Mouse (Mus musculus) megakaryocyte, embryonic 14.5 days (primary cell): Measurements from ENCODE around the gene H1f0. TPM values are rescaled to one million over a fixed set of nuclear protein-coding genes. Genes with fewer than 3 reads are reported as not detected.
A peak's percentile ranks its signal among the peaks of the same experiment; 100 is the strongest.

Source experiments
- H3K27me3 ChIP-seq: replicated peaks from 2 replicates; pipeline ENCODE3; 2012; ENCODE audit warnings: inconsistent platforms
- H3K36me3 ChIP-seq: replicated peaks from 2 replicates; pipeline ENCODE3; 2012; ENCODE audit warnings: low read length, inconsistent platforms, mixed read lengths
- H3K4me1 ChIP-seq: 2 replicates; pipeline ENCODE4 v1.6.1; 2012; ENCODE audit warnings: inconsistent platforms
- H3K4me3 ChIP-seq: replicated peaks from 2 replicates; pipeline ENCODE3; 2012; ENCODE audit warnings: moderate library complexity, mild to moderate bottlenecking, inconsistent platforms
- H3K9me3 ChIP-seq: 2 replicates; pipeline ENCODE4 v1.6.1; 2012; ENCODE audit warnings: inconsistent platforms
- FLI1 ChIP-seq: IDR thresholded peaks from 2 replicates; pipeline ENCODE4 v1.6.1; 2012; ENCODE audit warnings: low read length, inconsistent platforms, mixed read lengths
- GATA1 ChIP-seq: IDR thresholded peaks from 3 replicates; pipeline ENCODE4 v1.6.1; 2012; ENCODE audit warnings: mixed read lengths, low read length, inconsistent platforms, borderline replicate concordance
- polyA plus RNA-seq: library from polyadenylated mRNA; stranded (reverse); fragments of >175 nt; gene quantifications from 2 replicates; pipeline ENCODE4 v1.2.3, GENCODE M21; 2012; ENCODE audit warnings: low replicate concordance; ENCODE audit not compliant: insufficient read depth

The H1f0 gene
- polyA plus RNA-seq, 1 experiment, result 406 TPM

DNA sequence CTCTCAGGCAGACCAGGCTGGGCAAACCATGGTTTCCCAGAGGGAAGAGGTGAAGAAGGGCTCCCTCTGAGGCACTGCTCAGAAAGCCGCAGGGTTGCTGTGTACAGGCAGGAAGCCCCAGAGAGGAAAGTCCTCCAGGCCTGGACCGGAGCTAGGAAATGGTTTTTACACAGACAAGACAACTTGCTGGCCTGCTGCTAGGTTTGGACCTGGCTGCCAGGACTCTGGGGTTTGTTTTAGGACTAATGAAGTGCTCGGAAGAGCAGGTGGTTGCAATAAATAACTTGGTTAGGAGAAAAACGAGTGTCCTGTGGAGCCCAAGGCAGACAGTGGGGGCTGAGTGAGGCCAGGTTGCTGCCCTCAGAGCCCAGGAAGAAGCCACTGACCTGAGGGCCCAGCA, 19.9 kb downstream of the H1f0 start:
- Histone ChIP-seq H3K27me3 (peaks cover 65% of the 10 kb centered on the region), H3K4me3 (no peak overlapping the region), H3K4me1 (peaks cover 66% of the 10 kb centered on the region), H3K36me3 (peaks cover 28% of the 10 kb centered on the region), H3K9me3 (peaks cover 9% of the 10 kb centered on the region)
- TF ChIP-seq FLI1 (no peak), GATA1 (no peak)

DNA sequence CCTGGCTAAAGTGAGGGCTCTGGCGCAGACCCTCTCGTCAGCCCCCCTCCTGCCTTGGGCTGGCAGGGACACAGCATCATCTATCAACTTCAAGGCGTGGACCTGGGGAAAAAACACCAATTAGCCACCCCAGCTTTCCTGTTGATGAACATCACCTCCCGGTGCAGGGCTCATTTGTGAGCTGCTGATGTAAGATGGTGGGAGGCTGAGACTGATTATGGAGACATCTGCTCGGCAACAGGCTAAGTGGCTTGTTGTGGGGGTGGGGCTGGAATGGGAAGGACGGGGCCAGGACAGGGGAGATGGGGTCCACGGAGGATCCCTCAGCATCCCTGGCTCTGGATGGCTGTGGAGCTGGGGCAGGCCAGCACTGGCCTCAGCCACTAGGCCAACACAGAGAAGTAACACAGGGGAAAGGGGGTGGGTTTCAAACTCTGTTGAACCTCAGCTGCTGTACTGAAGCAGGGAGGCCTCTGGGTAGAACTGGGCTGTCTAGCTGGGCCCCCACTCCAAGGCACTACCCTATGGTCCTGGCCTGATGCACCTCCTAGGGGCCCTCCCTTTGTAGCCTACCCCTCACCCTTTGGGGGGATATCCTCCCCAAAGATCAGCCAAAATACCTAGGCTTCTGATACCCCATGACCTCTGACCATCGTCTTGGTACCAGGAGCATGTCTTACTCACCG, 22.1 kb downstream of the H1f0 start:
- peaks cover 42% of the 10 kb centered on the region for H3K36me3 ChIP-seq
- TF ChIP-seq GATA1, result no peak
- no peak for TF ChIP-seq FLI1
- 0 out of 2 replicates have a peak, but pooled peaks cover 5% of the 10 kb centered on the region for H3K9me3 ChIP-seq
- H3K4me1 ChIP-seq, result peaks cover 61% of the 10 kb centered on the region
- H3K4me3 ChIP-seq, result no peak overlapping the region
- H3K27me3 ChIP-seq, result peaks cover 57% of the 10 kb centered on the region

GRCm38 (mm10) chr15:79050964-79051363, 22.7 kb downstream of the H1f0 start:
- H3K36me3 ChIP-seq, result peaks cover 48% of the 10 kb centered on the region
- H3K4me1 ChIP-seq, result peaks cover 61% of the 10 kb centered on the region
- H3K27me3 ChIP-seq, result peaks cover 52% of the 10 kb centered on the region
- 0 out of 2 replicates have a peak, but pooled peaks cover 5% of the 10 kb centered on the region for H3K9me3 ChIP-seq
- no peak overlapping the region for H3K4me3 ChIP-seq
- TF ChIP-seq FLI1 (no peak), GATA1 (no peak)

DNA sequence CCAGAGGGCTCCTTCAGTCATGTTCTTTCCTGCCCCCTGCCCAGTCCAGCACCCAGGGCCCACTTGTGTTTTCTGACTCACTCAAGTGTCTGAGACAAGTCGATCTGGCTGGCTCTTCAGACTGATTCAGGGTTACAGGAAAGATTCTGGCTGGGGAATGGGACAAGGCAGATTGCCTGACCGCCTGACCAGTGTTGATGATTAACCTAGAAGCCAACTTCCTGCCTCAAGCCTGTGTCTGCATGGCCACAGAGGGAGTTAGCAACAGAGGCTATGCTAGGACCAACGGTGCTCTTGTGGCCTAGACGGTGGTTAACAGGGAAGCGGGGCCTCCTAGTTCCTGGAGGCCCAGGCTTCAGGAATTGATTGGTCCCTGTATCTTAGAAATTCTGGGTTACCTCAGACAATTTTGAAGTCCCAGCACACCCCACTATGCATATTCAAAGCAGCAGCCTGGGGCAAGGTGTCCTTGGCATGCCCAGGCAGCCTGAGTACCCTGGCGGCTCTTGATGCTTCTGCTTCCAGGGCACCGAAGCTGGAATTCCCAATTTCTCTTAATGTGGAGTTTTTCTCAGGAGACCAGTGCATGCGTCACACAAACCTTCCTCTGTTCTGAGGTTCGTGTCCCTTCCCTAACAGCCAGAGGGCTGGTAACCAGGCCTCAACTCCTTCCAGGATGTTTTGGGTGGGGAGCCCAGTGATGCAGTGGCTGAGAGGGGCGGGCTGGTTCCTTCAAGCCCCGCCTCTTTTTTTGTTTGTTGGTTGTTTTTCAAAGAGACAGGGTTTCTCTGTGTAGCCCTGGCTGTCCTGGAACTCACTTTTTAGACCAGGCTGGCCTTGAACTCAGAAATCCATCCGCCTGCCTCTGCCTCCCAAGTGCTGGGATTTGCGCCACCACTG, 23.5 kb downstream of the H1f0 start:
- Histone ChIP-seq H3K27me3 (peaks cover 49% of the 10 kb centered on the region), H3K4me3 (peak overlapping the region; percentile 64), H3K9me3 (0 out of 2 replicates have a peak, but pooled peaks cover 5% of the 10 kb centered on the region), H3K36me3 (peaks cover 56% of the 10 kb centered on the region), H3K4me1 (peaks cover 61% of the 10 kb centered on the region)
- TF ChIP-seq FLI1, result no peak
- TF ChIP-seq GATA1, result no peak

DNA sequence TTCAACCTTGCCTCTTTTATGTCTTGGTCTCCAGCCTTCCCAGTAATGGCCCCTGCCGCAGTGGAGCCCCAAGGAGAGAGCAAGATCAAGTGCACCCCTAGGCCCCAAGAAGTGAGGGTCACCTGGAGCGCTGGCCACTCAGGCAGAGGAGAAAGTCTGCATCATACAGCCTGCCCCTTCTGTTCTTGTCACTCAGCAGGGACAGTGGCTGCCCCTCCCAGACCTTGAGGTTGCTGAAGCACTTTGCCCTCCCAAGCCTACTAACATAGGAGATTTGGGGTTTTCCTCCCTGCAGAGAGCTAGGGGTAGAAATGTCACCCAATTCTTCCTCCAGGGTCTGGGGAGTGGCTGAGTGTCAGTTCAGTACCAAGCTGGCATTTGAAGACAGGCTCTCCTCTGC, 24.1 kb downstream of the H1f0 start:
- H3K27me3 ChIP-seq, result peaks cover 42% of the 10 kb centered on the region
- no peaks in the 10 kb centered on the region; the same call in 1 of the 2 replicates for H3K9me3 ChIP-seq
- H3K4me3 ChIP-seq, result no peak overlapping the region
- peaks cover 62% of the 10 kb centered on the region for H3K36me3 ChIP-seq
- no peak for TF ChIP-seq GATA1
- no peak for TF ChIP-seq FLI1
- H3K4me1 ChIP-seq, result peaks cover 59% of the 10 kb centered on the region

GRCm38 (mm10) chr15:79056601-79057000, 28.4 kb downstream of the H1f0 start:
- peaks cover 10% of the 10 kb centered on the region for H3K27me3 ChIP-seq
- peaks cover 52% of the 10 kb centered on the region for H3K4me1 ChIP-seq
- no peak overlapping the region for H3K4me3 ChIP-seq
- H3K36me3 ChIP-seq, result peaks cover 97% of the 10 kb centered on the region
- no peak for TF ChIP-seq FLI1
- no peak for TF ChIP-seq GATA1
- H3K9me3 ChIP-seq, result peaks cover 16% of the 10 kb centered on the region

- Histone ChIP-seq H3K4me1 (peaks cover 46% of the 10 kb centered on the region), H3K36me3 (peaks cover 85% of the 10 kb centered on the region), H3K27me3 (peaks cover 10% of the 10 kb centered on the region), H3K4me3 (peak overlapping the region; percentile 70), H3K9me3 (peaks cover 16% of the 10 kb centered on the region)
- TF ChIP-seq GATA1 (no peak), FLI1 (no peak)
Observed at GRCm38 (mm10) chr15:79057850-79058249, 29.6 kb downstream of the H1f0 start.

DNA sequence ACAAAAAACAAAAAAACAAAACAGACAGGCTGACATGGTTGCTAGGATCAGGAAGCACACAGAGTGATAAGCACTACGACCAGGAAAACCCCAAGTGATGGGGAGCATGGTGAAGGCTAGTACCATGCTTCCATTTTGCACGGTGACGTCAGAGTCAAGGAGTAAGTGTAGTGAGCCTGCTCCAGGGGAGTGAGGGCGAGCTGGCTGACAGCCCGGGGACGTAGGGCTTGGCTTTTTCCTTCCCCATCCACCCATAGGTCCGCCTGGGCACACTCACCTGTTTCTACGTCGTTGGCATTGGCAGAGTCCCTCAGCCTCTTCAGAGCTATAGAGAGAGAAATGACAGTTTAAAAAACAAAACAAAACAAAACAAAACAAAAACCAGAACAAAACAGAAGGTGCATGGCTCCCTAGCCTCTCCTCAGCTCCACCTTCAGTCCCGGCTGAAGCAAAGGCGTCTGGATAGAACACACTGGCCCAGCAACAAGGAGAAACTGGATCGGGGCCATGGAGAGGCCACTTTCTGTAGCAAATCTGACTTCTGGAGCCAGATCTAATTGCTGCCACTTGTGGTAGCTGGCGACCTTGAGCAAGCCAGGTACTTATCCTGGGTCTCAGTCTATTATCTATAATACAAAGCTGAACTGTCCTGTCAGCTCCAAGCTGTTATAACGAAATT, 32.8 kb downstream of the H1f0 start:
- TF ChIP-seq FLI1 (no peak), GATA1 (no peak)
- Histone ChIP-seq H3K27me3 (peaks cover 1% of the 10 kb centered on the region), H3K4me1 (peaks cover 51% of the 10 kb centered on the region), H3K9me3 (peaks cover 16% of the 10 kb centered on the region), H3K36me3 (peaks cover 53% of the 10 kb centered on the region), H3K4me3 (peak overlapping the region; percentile 96)

- Histone ChIP-seq H3K9me3 (peaks cover 21% of the 10 kb centered on the region), H3K4me1 (peaks cover 66% of the 10 kb centered on the region)
- TF ChIP-seq FLI1 (no peak), GATA1 (no peak)
Observed at GRCm38 (mm10) chr15:79062376-79063159, 34.3 kb downstream of the H1f0 start, which contains the start of gene Ankrd54. Gene Ankrd54 (minus strand): TSS chr15:79062893.

More at GRCm38 (mm10) chr15:79062376-79063159, 34.3 kb downstream of the H1f0 start, which contains the start of gene Ankrd54:
- peaks cover 42% of the 10 kb centered on the region for H3K36me3 ChIP-seq
- H3K27me3 ChIP-seq, result peaks cover 1% of the 10 kb centered on the region
- H3K4me3 ChIP-seq, result peak within 1 kb of the TSS; percentile 96
